In the genomic region with DNA sequence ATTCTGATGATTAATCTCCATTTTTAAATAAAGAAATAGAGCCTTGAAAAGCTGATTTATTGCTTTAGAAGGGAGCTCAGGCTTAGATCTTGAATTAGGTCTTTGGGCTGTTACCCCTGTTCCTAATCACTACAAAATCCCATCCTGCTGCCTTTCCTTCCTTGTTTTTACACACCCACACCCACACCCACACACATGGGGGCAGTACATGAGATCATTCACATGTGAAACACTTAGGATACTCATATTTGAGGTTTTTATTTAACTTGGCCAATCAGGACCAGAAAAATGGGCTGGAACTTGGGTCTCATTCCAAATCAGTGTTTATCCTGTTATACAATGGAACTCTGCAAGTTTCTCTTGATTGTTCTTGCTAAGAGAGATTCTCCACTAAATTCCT, we compare ENCODE assay signal across 22 mouse cellular contexts. TPM values are rescaled to one million over a fixed set of nuclear protein-coding genes. Genes with fewer than 3 reads are reported as not detected.
DNase-seq lines count a peak whose midpoint lies in the region.
"Had no signal": no experiment of that assay in that cellular context is flagged by ENCODE, and none has a peak within 500 bp of the region (broad histone marks: within the 10 kb centered on the region; RNA-seq: fewer than 3 reads in every experiment).

No protein-coding gene starts in this region.

- DNase-seq in gastrocnemius, adult 18-20 months (ENCODE audit: low spot score): peak; percentile 41
- no peak for DNase-seq in gastrocnemius, postnatal 25 days
- DNase-seq in heart, embryonic 10.5 days (ENCODE audit: low spot score): peak; percentile 10
- no peak for DNase-seq in heart, adult 8-10 months (ENCODE audit: low spot score)
- peak; percentile 18 for DNase-seq in 3T3-L1 (ENCODE audit: low read depth, low spot score)
- no peak for DNase-seq in embryonic facial prominence, embryonic 10.5 days (ENCODE audit: low spot score)
- no peak for DNase-seq in c-Kit-positive CD71-positive TER-119-positive erythroid progenitor cells, embryonic 14.5 days (ENCODE audit: low spot score)
- no peak for DNase-seq in cerebellum, adult 8-10 months
- DNase-seq: adrenal gland, adult 8-10 months; cerebellum, adult 11 months; cerebellum, adult 9-10 months; cerebellum, postnatal 25 days; heart, postnatal 36 days had no signal

- peaks cover 11% of the 10 kb centered on the region for H3K4me1 ChIP-seq in heart, embryonic 10.5 days
- peaks cover 14% of the 10 kb centered on the region for H3K4me1 ChIP-seq in embryonic facial prominence, embryonic 10.5 days

- H3K27ac ChIP-seq in heart, embryonic 10.5 days: no peak overlapping the region
- H3K27ac ChIP-seq in embryonic facial prominence, embryonic 10.5 days (replicated peaks): peak overlapping the region; percentile 5; the same call in 1 of the 2 replicates
- H3K27ac ChIP-seq: forebrain, embryonic 12.5 days had no signal

- H3K36me3 ChIP-seq in heart, embryonic 10.5 days: peaks cover 22% of the 10 kb centered on the region
- peaks cover 25% of the 10 kb centered on the region for H3K36me3 ChIP-seq in embryonic facial prominence, embryonic 10.5 days (replicated peaks)

- H3K9me3 ChIP-seq in heart, embryonic 10.5 days: no peaks in the 10 kb centered on the region
- no peaks in the 10 kb centered on the region for H3K9me3 ChIP-seq in embryonic facial prominence, embryonic 10.5 days
- H3K9me3 ChIP-seq: embryonic facial prominence, embryonic 13.5 days; forebrain, embryonic 12.5 days; heart, embryonic 13.5 days; hindbrain, embryonic 15.5 days had no signal

- H3K27me3 ChIP-seq in heart, embryonic 10.5 days (ENCODE audit: insufficient read depth, poor library complexity, severe bottlenecking): no peaks in the 10 kb centered on the region
- H3K27me3 ChIP-seq in embryonic facial prominence, embryonic 10.5 days (replicated peaks; ENCODE audit: low read depth, poor library complexity, severe bottlenecking): no peaks in the 10 kb centered on the region
- H3K27me3 ChIP-seq: embryonic facial prominence, embryonic 13.5 days; forebrain, embryonic 12.5 days; heart, embryonic 13.5 days; hindbrain, embryonic 15.5 days had no signal

- no peak overlapping the region for H3K4me3 ChIP-seq in heart, embryonic 10.5 days
- no peak overlapping the region for H3K4me3 ChIP-seq in embryonic facial prominence, embryonic 10.5 days

RNA-seq across cellular contexts. Expression of a gene that starts 1.1 kb away (rescaled TPM):
- total RNA-seq in gastrocnemius, adult 18-20 months (2021): 100 to 1,000 TPM; 117 to 128 TPM
- 100 to 1,000 TPM; 109 to 123 TPM for total RNA-seq in gastrocnemius, postnatal 25 days (2021)
- 269 and 307 TPM in 2 replicates for polyA plus RNA-seq in heart, embryonic 10.5 days (2016; fragmentation: Nextera tagmentation; extraction: Ambion mirVana)
- 100 to 1,000 TPM; 112 to 128 (median 120) TPM for total RNA-seq in heart, adult 8-10 months (2022)
- 333 and 338 TPM in 2 replicates for polyA plus RNA-seq in embryonic facial prominence, embryonic 10.5 days (2016; fragmentation: Nextera tagmentation; extraction: Ambion mirVana)

RNA-seq across cellular contexts. Expression of a gene that starts 1.3 kb away (rescaled TPM):
- total RNA-seq in gastrocnemius, adult 18-20 months (2021): not detected
- not detected for total RNA-seq in gastrocnemius, postnatal 25 days (2021)
- 0.78 and 1.2 TPM in 2 replicates for polyA plus RNA-seq in heart, embryonic 10.5 days (2016; fragmentation: Nextera tagmentation; extraction: Ambion mirVana)
- total RNA-seq in heart, adult 8-10 months (2022): not detected
- 1.2 and 1.5 TPM in 2 replicates for polyA plus RNA-seq in embryonic facial prominence, embryonic 10.5 days (2016; fragmentation: Nextera tagmentation; extraction: Ambion mirVana)
- total RNA-seq: adrenal gland, adult 8-10 months; adrenal gland, postnatal 36 days; heart, adult 18-20 months; heart, postnatal 36 days had no signal
- polyA plus RNA-seq: cortical plate, adult 2 months; frontal cortex, adult 2 months had no signal

RNA-seq across cellular contexts. Expression of a gene that starts 31.2 kb away (rescaled TPM):
- total RNA-seq in gastrocnemius, adult 18-20 months (2021): not detected
- not detected for total RNA-seq in gastrocnemius, postnatal 25 days (2021)
- 0.22 and 0.30 TPM in 2 replicates for polyA plus RNA-seq in heart, embryonic 10.5 days (2016; fragmentation: Nextera tagmentation; extraction: Ambion mirVana)
- total RNA-seq in heart, adult 8-10 months (2022): not detected
- polyA plus RNA-seq in embryonic facial prominence, embryonic 10.5 days (2016; fragmentation: Nextera tagmentation; extraction: Ambion mirVana): 1.00 and 1.4 TPM in 2 replicates
- total RNA-seq: heart, adult 18-20 months had no signal
- polyA plus RNA-seq: C2C12 had no signal

RNA-seq across cellular contexts. Expression of a gene that starts 32.4 kb away (rescaled TPM):
- under 1 TPM; 0.64 to 0.66 TPM for total RNA-seq in gastrocnemius, adult 18-20 months (2021)
- total RNA-seq in gastrocnemius, postnatal 25 days (2021): under 1 TPM; 0.83 to 0.84 TPM
- 3.3 and 3.6 TPM in 2 replicates for polyA plus RNA-seq in heart, embryonic 10.5 days (2016; fragmentation: Nextera tagmentation; extraction: Ambion mirVana)
- total RNA-seq in heart, adult 8-10 months (2022): 1 to 10 TPM in 3 of 4 experiments, under 1 TPM in 1; 0.87 to 1.7 (median 1.3) TPM
- polyA plus RNA-seq in embryonic facial prominence, embryonic 10.5 days (2016; fragmentation: Nextera tagmentation; extraction: Ambion mirVana): 4.9 and 5.7 TPM in 2 replicates

Comparison
In these comparisons a context has a peak if more than half of its experiments do, and no peak if none do; other contexts are left out.
1. DNase-seq: peak in gastrocnemius, adult 18-20 months (single experiment), heart, embryonic 10.5 days (single experiment) and 3T3-L1 (single experiment); none in gastrocnemius, postnatal 25 days (single experiment), heart, adult 8-10 months (single experiment), embryonic facial prominence, embryonic 10.5 days (single experiment), c-Kit-positive CD71-positive TER-119-positive erythroid progenitor cells, embryonic 14.5 days (single experiment) and cerebellum, adult 8-10 months (single experiment).